Mouse (Mus musculus): ENCODE results near the gene Sbp.
"Not testable (repeated sequence)": the region's sequence is repeated elsewhere in the genome, so short reads cannot be mapped to it uniquely, and the experiment has no call there.

DNA sequence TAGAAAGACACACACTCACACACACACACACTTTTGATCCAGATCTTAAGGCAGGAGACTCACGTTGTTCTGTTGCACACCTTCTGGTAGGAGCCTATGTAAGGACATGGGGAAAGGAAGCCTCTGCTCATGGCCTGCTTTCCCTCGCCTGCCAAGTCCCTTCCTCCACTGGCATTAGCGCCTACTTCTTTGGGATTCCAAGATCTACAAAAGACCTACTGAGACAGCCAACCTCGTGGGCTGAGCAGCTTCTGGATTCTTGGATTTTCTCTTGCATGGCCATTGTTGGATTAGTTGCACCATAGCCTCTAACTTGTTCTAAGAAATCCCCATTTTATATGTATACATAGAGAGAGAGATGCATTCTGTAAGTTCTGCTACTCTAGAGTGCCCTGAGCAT, 9.4 kb downstream of the Sbp start:
- TF ChIP-seq POLR2A (IDR thresholded peaks at IDR 0.05; ENCODE audit: control insufficient read depth, extremely low read depth, insufficient read depth, low read length, poor library complexity); CTCF (IDR thresholded peaks at IDR 0.05; ENCODE audit: borderline replicate concordance, control insufficient read depth, extremely low read depth, insufficient read depth, low read length, poor library complexity): not testable (repeated sequence)
